Mouse (Mus musculus) frontal cortex, postnatal 36 days (tissue): Measurements from ENCODE around the gene Zfp568.

Source experiments
- DNase-seq, 2 experiments: peaks; one replicate each; pipeline ENCODE4 v3.0.0; 2022; ENCODE audit warnings: low spot score in 2 of 2

The Zfp568 gene

DNA sequence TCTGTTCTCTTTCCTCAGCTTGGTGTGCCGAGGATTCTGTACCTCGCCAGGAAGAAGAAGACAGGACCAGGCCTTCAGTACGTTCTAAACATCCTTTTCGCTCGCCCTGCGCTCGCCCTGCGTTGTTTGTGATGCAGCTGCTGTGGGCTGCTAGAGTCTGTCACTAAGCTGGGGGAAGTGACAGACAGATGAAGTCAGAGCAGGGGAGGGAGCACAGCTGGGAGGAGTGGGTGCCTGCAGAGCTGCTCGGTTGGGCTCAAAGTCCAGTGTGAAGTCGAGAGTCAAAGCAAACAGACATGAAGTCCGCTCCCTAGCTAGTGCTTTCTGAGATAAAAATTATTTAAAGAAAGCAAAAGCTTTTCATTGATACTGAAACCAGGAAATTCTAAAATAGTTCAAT lies 5.3 kb downstream of the Zfp568 start:
- DNase-seq, result no peak

DNA sequence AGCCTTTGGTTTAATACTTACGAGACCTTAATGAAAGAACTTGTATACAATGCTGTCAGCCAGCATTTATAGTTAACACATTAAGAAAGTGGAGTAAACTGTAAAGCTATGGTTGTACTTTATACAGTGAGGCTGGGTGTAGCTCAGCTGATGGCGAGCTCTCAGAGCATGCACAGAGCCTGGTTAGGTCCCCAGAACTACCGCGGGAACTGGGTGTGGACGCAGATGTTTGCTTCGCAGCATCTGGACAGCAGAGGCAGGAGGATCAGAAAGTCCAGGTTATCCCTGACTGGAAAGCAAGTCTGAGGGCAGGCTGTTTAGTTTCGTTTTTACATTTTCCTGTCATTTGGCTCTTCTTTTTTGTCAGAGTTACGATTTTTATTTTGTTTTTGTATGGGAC lies 8.9 kb downstream of the Zfp568 start:
- DNase-seq, result no peak

DNA sequence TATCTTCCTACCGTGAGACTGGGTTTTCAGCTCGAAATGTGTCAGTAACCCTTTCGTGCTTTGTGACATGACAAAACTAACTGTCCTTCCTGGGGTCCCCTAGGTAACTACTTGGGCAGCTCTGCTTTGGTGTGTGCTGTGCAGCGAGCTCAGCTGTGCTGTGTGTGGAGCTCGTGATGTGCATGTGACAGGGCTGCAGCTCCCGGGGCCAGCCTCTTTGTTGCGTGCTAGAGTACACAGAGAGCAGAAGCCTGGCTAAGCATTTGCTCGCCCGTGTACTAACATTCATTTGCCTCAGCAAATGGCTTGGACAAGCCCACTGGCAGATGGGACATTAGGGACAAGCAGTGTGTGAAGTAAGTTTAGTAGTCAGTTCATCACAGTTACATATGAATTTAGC lies 9.6 kb downstream of the Zfp568 start:
- no peak for DNase-seq

DNA sequence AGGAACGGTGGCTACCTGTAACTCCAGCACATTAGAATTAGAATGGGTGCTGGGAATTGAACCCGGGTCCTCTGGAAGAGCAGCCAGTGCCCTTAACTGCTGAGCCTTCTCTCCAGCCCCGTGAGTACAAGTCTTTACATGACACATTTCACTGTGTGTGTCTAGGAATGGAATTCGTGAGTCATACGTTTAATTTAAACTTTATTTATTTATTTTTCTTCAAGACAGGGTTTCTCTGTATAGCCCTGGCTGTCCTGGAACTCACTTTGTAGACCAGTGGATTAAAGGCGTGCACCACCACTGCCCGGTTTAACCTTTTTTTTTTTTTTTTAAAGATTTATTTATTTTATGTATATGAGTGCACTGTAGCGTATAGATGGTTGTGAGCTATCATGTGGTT lies 11.4 kb downstream of the Zfp568 start:
- no peak for DNase-seq

DNA sequence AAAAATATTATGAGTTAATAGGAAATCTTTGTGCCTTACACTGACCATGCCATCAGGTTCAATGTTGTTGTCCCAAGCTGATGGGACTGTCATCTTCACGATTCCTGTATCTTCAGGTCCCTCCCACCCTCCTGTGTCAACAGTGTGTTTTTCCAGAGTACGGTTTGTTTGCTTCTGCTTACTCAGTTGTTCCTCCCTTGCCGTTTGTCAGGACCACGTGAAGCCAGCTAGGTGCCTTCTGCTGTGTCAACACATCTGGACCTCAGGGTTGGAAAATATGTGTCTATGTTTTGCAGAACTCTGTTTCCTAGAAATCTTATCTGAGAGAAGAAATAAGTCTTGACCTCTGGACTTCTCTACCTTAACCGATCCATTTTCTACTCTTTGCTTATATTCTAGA lies 16.8 kb downstream of the Zfp568 start:
- no peak for DNase-seq

GRCm38 (mm10) chr7:30007601-30008000 lies 23.8 kb downstream of the Zfp568 start:
- DNase-seq, result peak in 1 of 2 experiments; percentile 29

- DNase-seq, result no peak
Measured at GRCm38 (mm10) chr7:30008020-30008690, 24.4 kb downstream of the Zfp568 start.

DNA sequence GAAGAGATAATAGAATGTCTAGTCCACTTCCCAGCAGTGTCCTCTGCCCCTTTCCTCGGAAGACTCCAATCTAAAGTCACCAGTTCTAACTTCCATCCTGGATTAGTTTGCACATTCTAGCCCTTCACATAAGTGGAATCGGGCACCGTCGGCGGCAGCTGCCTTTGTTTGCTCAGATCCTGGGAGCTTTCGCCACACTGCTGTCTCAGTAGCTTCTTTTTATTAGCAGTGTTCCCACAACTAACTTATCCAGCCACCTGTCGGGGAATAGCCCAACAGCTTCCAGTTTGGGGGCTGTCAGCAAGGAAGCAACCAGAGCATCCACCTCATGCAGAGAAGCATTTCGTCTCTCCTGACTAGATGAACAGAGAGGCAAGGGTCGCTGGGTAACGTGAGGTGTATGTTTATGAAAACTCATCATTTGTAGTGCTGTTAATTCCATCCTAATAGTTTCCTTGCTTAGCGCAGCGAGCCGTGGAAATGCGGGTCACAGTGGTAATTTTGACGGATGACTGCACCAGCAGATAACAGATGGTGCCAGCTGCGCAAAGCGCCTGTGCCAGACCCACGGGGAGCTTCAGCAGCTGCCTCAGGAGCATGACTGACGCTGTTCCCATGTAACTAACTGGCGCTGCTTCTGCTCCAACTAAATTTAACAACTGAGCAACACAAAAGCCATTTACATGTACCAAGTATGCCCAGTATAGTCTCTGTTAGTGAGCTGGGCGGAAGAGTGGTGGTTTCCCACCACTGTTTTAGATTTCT lies 25.7 kb downstream of the Zfp568 start:
- DNase-seq, result peak; percentile 62 to 64

DNA sequence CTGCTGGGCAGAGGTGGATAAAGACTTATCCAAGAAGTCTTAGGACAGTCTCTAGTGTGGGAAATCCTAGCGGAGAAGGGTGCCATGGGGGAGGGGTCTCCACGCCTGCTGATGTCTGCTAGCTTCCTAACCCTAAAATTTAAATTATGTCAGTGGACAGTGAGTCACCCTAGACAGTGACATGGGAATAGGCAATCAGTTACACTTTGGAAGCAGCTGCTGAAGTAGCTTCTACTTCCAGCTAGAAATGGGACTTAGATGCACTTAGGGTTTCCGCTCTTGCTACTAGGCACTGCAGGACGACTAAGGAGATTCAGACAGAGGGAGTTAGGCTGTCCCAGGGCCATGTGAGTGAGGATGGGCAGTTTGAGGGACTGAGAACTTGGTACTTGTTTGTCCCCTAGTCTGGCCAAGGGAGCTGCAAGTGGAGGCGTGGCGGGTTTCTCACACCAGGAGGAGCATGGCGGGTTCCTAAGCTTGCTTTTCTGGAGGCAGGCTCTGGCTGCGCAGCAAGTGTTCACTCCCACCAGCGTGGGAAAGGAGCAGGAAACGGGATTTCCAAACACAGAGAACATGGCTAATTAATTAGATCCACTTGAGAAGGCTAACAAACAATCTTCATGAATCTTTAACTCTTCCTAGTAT lies 26.9 kb downstream of the Zfp568 start:
- DNase-seq, result peak in 1 of 2 experiments; percentile 24

DNA sequence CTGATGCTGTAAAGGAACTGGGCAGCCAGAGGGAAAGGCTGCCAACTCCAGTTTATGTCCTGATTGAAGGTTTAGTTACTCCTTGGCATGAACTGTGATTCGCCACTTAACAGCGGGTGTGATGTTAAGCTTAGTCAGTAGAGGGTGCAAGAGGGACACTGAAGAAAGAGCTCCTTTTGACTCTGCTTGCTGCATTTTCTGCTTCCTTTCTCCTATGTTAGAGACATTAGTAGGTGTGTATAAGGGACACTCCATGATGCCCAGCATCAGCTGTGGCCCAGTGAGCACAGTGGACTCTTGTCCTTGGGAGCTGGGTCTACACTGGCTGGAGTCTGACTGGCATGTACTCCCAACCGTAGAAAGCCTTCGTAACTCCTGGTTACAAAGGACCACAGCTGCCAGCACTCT lies 29.2 kb downstream of the Zfp568 start:
- peak; percentile 43 to 78 for DNase-seq

DNA sequence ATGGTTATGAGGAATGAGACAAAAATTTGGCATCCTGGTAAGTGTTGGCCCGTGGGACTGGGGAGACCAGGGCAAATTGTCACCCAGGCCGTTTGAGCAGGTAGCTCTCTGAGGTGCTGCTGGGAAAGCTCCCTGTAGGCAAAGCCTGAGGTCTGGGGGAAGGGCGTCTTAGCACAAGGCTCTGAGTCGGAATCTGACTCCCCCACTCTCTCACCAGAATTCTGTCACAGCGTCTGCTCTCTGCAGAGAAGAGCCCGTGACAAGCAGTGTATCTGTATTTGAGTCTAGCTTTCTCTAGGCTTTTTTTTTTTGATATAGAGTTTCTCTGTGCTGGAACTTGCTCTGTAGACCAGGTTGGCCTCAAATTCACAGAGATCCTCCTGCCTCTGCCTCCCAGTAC lies 33.5 kb downstream of the Zfp568 start:
- DNase-seq, result no peak

DNA sequence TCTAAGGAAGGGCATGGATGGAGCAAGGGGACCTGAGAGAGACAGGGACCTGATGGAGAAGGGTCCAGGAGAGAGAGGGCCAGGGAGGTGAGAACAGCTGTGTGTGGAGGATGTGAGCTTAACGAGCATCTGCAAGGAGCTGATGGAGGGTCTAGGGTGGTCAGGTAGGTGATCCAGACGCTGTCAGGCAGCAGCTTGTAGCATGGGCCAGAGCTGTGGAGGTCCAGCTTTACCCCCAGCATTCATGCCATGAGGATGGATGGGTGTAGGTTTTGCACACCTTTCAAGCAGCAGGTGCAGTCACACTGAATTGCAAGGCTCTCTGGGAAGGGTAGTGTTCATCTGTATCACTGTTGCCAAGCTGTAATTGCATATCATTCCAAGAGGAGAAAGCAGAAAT lies 35.8 kb downstream of the Zfp568 start:
- DNase-seq, result no peak

DNA sequence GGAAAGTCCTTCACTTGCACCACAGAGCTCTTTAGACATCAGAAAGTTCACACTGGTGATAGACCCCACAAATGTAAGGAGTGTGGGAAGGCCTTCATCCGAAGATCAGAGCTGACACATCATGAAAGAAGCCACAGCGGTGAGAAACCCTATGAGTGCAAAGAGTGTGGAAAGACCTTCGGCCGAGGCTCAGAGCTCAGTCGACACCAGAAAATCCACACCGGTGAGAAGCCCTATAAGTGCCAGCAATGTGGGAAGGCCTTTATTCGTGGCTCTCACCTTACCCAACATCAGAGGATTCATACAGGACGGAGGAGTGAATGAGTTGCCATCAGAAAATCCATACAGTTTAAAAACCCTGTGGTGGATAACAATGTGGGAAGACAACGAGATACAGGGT lies 39.6 kb downstream of the Zfp568 start:
- DNase-seq, result no peak

DNA sequence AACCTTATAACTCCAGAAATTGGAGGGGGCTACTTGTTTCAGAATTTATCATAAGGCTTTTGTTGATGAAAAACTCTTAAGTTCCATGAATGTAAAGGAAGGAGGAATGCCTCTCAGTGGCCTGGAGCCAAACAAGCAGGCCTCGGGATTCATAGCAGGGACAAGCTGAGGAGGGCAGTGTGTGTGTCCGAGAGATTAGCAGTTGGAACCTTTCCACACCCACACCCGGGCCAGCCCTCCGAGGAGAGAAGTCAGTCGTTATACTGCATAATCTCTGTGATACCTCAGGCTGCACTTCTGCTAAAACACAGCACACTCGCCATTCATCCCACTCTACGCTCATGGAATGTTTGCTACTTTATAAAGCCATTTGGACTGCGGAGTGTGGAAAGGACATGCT lies 40.0 kb downstream of the Zfp568 start:
- no peak for DNase-seq

- no peak for DNase-seq
Measured at GRCm38 (mm10) chr7:30025358-30025757, 41.6 kb downstream of the Zfp568 start.

DNA sequence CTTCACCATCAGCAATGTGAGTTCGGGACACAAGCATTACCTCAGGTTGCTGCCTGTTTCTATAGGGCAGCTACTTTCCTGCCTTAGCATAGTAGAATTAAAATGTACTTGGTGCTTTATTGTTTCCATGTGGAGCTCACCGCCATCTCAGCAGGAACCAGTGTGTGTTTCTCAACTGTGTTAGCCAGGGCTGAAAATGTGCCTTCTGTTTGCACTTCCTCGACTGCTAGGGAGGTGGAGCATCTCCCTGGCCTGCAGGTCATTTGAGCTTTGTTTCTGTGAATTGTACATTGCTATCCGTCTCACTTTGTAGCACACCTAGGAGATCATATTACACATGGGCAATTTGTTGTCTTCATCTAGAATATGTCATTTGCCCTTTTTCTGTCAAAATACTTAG lies 43.6 kb downstream of the Zfp568 start:
- DNase-seq, result no peak

DNA sequence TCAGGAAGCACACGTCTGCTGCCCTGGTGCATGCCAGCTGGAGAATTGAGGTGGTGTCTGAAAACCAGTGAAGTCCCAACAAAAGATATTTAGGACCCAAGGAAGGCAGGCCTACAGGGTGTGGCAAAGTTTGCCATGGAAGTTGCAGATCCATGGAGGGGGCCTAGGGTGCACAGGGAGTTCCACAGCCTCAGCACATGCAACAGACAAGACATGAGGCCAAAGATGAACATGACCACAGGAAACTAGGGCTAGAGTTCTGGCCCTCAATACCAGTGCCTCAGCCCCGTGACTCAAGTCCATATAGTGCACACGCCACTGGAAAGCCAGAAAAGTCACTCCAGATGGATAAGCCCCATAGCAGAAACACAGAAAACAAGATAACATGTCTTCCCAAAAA lies 44.8 kb downstream of the Zfp568 start:
- no peak for DNase-seq

DNA sequence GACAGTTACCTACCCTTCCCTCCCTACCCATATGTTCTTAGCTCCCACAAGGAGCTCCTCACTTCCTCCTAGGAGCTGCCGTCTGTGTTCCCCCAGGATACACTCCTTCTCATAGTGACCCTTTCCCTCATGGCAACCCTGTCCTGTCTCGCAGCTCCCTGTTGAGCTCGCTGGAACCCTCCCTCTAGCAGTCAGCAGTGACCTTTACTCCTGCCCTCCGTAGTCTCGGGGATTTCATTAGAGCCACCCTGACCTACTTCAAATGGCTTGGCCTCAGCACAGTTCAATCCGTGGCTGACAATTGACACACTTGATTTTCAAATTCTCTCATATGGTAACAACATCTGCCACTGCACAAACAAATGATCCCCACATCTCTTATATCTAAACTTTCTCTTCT lies 46.9 kb downstream of the Zfp568 start:
- DNase-seq, result no peak

DNA sequence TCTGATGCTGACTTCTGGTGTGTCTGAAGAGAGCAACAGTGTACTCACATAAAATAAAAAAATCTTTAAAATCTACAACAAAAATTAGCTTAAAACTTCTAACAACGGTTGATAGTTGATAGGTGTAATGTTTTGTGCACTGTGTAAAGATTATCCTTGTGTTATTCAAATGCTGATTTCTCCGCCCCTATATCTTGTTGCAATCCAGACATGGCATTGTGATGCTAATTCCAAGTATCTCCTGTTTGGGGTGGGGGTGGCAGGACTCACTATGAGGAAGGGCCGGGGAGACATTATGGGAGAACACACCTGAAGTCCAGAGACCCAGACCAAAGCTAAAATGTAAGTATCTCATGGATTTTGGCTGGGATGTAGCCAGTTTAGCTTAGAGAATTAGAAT lies 47.6 kb downstream of the Zfp568 start:
- no peak for DNase-seq

GRCm38 (mm10) chr7:30034331-30034730 lies 50.6 kb downstream of the Zfp568 start:
- no peak for DNase-seq

GRCm38 (mm10) chr7:30044354-30044753 lies 60.6 kb downstream of the Zfp568 start:
- DNase-seq, result no peak

- no peak for DNase-seq
Measured at GRCm38 (mm10) chr7:30048126-30048525, 64.4 kb downstream of the Zfp568 start.
